In the genomic region with DNA sequence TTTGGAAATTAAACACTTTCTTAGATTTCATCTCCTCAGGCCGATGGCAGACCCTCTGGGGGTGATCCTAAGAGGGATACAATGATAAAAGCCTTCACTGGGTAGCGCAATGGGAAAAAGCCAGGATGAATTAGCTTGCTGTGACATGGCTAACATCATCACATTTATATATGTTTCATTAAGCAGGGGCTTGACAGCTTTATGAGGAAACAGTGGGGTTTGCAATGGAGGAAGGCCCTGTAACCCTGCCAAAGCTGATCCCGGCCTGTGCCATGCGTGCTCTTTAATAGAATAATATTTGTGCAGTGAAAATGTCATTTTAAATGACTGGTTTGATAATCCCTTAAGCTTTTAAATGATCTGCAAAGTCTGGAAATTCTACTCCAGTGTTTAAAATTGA, we compare ENCODE assay signal across 23 mouse cellular contexts.
DNase-seq lines count a peak whose midpoint lies in the region; ATAC-seq and TF ChIP-seq lines count a peak whose summit lies in the region.
"Had no signal": no experiment of that assay in that cellular context is flagged by ENCODE, and none has a peak within 500 bp of the region (broad histone marks: within the 10 kb centered on the region; RNA-seq: fewer than 3 reads in every experiment).

No protein-coding gene starts in this region.

- 89% methylated on average over 4 of the region's 4 CpGs for WGBS in heart, embryonic 10.5 days
- WGBS in midbrain, postnatal 0 days = 51% methylated on average over 4 of the region's 4 CpGs
- WGBS in midbrain, embryonic 13.5 days = 53% methylated on average over 4 of the region's 4 CpGs
- 42% methylated on average over 4 of the region's 4 CpGs for WGBS in embryonic facial prominence, embryonic 13.5 days
- 26% methylated on average over 4 of the region's 4 CpGs for WGBS in limb, embryonic 13.5 days
- WGBS in stomach, postnatal 0 days = 38% methylated on average over 4 of the region's 4 CpGs

- peaks cover 4% of the 10 kb centered on the region; the same call in 1 of the 2 replicates for H3K4me1 ChIP-seq in heart, embryonic 10.5 days
- H3K4me1 ChIP-seq in midbrain, postnatal 0 days (ENCODE audit: insufficient read depth, low read length) = no peaks in the 10 kb centered on the region
- peaks cover 15% of the 10 kb centered on the region for H3K4me1 ChIP-seq in midbrain, embryonic 13.5 days (replicated peaks)
- H3K4me1 ChIP-seq in embryonic facial prominence, embryonic 13.5 days = peaks cover 40% of the 10 kb centered on the region
- peaks cover 53% of the 10 kb centered on the region for H3K4me1 ChIP-seq in limb, embryonic 13.5 days
- H3K4me1 ChIP-seq in stomach, postnatal 0 days (replicated peaks; ENCODE audit: control insufficient read depth, insufficient read depth) = no peaks in the 10 kb centered on the region; the same call in 1 of the 2 replicates

- TF ChIP-seq CTCF in midbrain, postnatal 0 days (IDR thresholded peaks at IDR 0.05) = no peak
- no peak for TF ChIP-seq CTCF in stomach, postnatal 0 days (IDR thresholded peaks at IDR 0.05; ENCODE audit: low read depth)

- H3K27me3 ChIP-seq in heart, embryonic 10.5 days (ENCODE audit: insufficient read depth, poor library complexity, severe bottlenecking) = no peaks in the 10 kb centered on the region
- H3K27me3 ChIP-seq in midbrain, postnatal 0 days (ENCODE audit: insufficient read depth, low read length) = no peaks in the 10 kb centered on the region
- peaks cover 14% of the 10 kb centered on the region; the same call in 1 of the 2 replicates for H3K27me3 ChIP-seq in midbrain, embryonic 13.5 days
- H3K27me3 ChIP-seq in embryonic facial prominence, embryonic 13.5 days = no peaks in the 10 kb centered on the region
- no peaks in the 10 kb centered on the region for H3K27me3 ChIP-seq in limb, embryonic 13.5 days
- no peaks in the 10 kb centered on the region for H3K27me3 ChIP-seq in stomach, postnatal 0 days (ENCODE audit: control insufficient read depth, insufficient read depth, low read length)
- H3K27me3 ChIP-seq: neural tube, embryonic 12.5 days had no signal

- no peak for ATAC-seq in midbrain, postnatal 0 days (ENCODE audit: low FRiP score)
- ATAC-seq in midbrain, embryonic 13.5 days = no peak
- ATAC-seq in embryonic facial prominence, embryonic 13.5 days (ENCODE audit: insufficient number of reproducible peaks, insufficient read depth, low FRiP score, low TSS enrichment, low read depth) = no peak
- no peak for ATAC-seq in limb, embryonic 13.5 days (ENCODE audit: low FRiP score, low read depth)
- ATAC-seq in stomach, postnatal 0 days (ENCODE audit: low FRiP score, low TSS enrichment) = no peak
- ATAC-seq: liver, postnatal 0 days had no signal

- no peak for TF ChIP-seq EP300 in stomach, postnatal 0 days (optimal IDR thresholded peaks at IDR 0.05)

- DNase-seq in heart, adult 11 months = peak; percentile 17
- DNase-seq in heart, embryonic 10.5 days (ENCODE audit: low spot score) = no peak
- peak; percentile 30 for DNase-seq in midbrain, postnatal 0 days (ENCODE audit: low spot score)
- no peak for DNase-seq in stomach, postnatal 0 days (ENCODE audit: low spot score)
- no peak for DNase-seq in spleen, postnatal 14 days (ENCODE audit: low spot score in 2 of 2)
- DNase-seq: adrenal gland, postnatal 36 days; cerebellum, adult 8-10 months; embryo, embryonic 11 days; gastrocnemius, postnatal 14 days; heart, postnatal 10 days; kidney, postnatal 4 days; layer of hippocampus, postnatal 36 days; liver; liver, postnatal 0 days; lung, postnatal 4 days; right cerebral cortex, postnatal 4 days; thymus, postnatal 36 days had no signal

- H3K36me3 ChIP-seq in heart, embryonic 10.5 days = no peaks in the 10 kb centered on the region
- H3K36me3 ChIP-seq in midbrain, postnatal 0 days (ENCODE audit: insufficient read depth, low read length) = no peaks in the 10 kb centered on the region
- H3K36me3 ChIP-seq in midbrain, embryonic 13.5 days = no peaks in the 10 kb centered on the region
- no peaks in the 10 kb centered on the region for H3K36me3 ChIP-seq in embryonic facial prominence, embryonic 13.5 days
- H3K36me3 ChIP-seq in limb, embryonic 13.5 days = no peaks in the 10 kb centered on the region
- H3K36me3 ChIP-seq in stomach, postnatal 0 days (ENCODE audit: control insufficient read depth, insufficient read depth, low read length) = no peaks in the 10 kb centered on the region
- H3K36me3 ChIP-seq: midbrain, embryonic 12.5 days; neural tube, embryonic 12.5 days had no signal

- no peak overlapping the region for H3K9ac ChIP-seq in midbrain, postnatal 0 days (replicated peaks; ENCODE audit: low read length, poor library complexity, severe bottlenecking)
- H3K9ac ChIP-seq in midbrain, embryonic 13.5 days (replicated peaks) = no peak overlapping the region
- H3K9ac ChIP-seq in embryonic facial prominence, embryonic 13.5 days = no peak overlapping the region
- no peak overlapping the region for H3K9ac ChIP-seq in limb, embryonic 13.5 days
- H3K9ac ChIP-seq in stomach, postnatal 0 days (ENCODE audit: low read length) = no peak overlapping the region
- H3K9ac ChIP-seq: liver, postnatal 0 days; midbrain, embryonic 12.5 days; neural tube, embryonic 12.5 days had no signal

- H3K4me2 ChIP-seq in midbrain, postnatal 0 days (ENCODE audit: low read depth, low read length, poor library complexity, severe bottlenecking) = no peak overlapping the region
- no peak overlapping the region for H3K4me2 ChIP-seq in midbrain, embryonic 13.5 days (replicated peaks)
- no peak overlapping the region for H3K4me2 ChIP-seq in embryonic facial prominence, embryonic 13.5 days
- 0 out of 2 replicates have a peak overlapping the region, but pooled peaks have one; percentile 9 for H3K4me2 ChIP-seq in limb, embryonic 13.5 days (replicated peaks)
- no peak overlapping the region for H3K4me2 ChIP-seq in stomach, postnatal 0 days (replicated peaks; ENCODE audit: low read depth)
- H3K4me2 ChIP-seq: midbrain, embryonic 12.5 days; neural tube, embryonic 12.5 days had no signal

- H3K27ac ChIP-seq in heart, embryonic 10.5 days = no peak overlapping the region
- H3K27ac ChIP-seq in midbrain, postnatal 0 days (ENCODE audit: low read depth, low read length) = no peak overlapping the region
- no peak overlapping the region for H3K27ac ChIP-seq in midbrain, embryonic 13.5 days
- H3K27ac ChIP-seq in embryonic facial prominence, embryonic 13.5 days = peak overlapping the region; percentile 80
- H3K27ac ChIP-seq in limb, embryonic 13.5 days = peak overlapping the region; percentile 67; the same call in 1 of the 2 replicates
- no peak overlapping the region for H3K27ac ChIP-seq in stomach, postnatal 0 days (replicated peaks)
- H3K27ac ChIP-seq: midbrain, embryonic 12.5 days; neural tube, embryonic 12.5 days had no signal

- H3K9me3 ChIP-seq in heart, embryonic 10.5 days = no peaks in the 10 kb centered on the region
- no peaks in the 10 kb centered on the region for H3K9me3 ChIP-seq in midbrain, postnatal 0 days (ENCODE audit: low read length)
- H3K9me3 ChIP-seq in midbrain, embryonic 13.5 days = no peaks in the 10 kb centered on the region
- no peaks in the 10 kb centered on the region for H3K9me3 ChIP-seq in embryonic facial prominence, embryonic 13.5 days
- no peaks in the 10 kb centered on the region for H3K9me3 ChIP-seq in limb, embryonic 13.5 days
- H3K9me3 ChIP-seq in stomach, postnatal 0 days (ENCODE audit: control insufficient read depth, low read length) = no peaks in the 10 kb centered on the region
- H3K9me3 ChIP-seq: midbrain, embryonic 12.5 days; neural tube, embryonic 12.5 days had no signal

- H3K4me3 ChIP-seq in heart, embryonic 10.5 days = no peak overlapping the region
- no peak overlapping the region for H3K4me3 ChIP-seq in midbrain, postnatal 0 days (ENCODE audit: low read depth, low read length)
- H3K4me3 ChIP-seq in midbrain, embryonic 13.5 days (replicated peaks) = no peak overlapping the region
- H3K4me3 ChIP-seq in embryonic facial prominence, embryonic 13.5 days = no peak overlapping the region
- H3K4me3 ChIP-seq in limb, embryonic 13.5 days = no peak overlapping the region
- H3K4me3 ChIP-seq in stomach, postnatal 0 days (ENCODE audit: low read depth, low read length) = no peak overlapping the region
- H3K4me3 ChIP-seq: erythroblast, embryonic 14.5 days; midbrain, embryonic 12.5 days; neural tube, embryonic 12.5 days had no signal

Comparison
In these comparisons a context has a peak if more than half of its experiments do, and no peak if none do; other contexts are left out.
1. DNase-seq: peak in heart, adult 11 months (single experiment) and midbrain, postnatal 0 days (single experiment); none in heart, embryonic 10.5 days (single experiment), stomach, postnatal 0 days (single experiment) and spleen, postnatal 14 days (0 of 2).
2. H3K27ac ChIP-seq: peak in embryonic facial prominence, embryonic 13.5 days (single experiment) and limb, embryonic 13.5 days (single experiment); none in heart, embryonic 10.5 days (single experiment), midbrain, postnatal 0 days (single experiment), midbrain, embryonic 13.5 days (single experiment) and stomach, postnatal 0 days (single experiment).